Mouse (Mus musculus) heart, postnatal 0 days (tissue): ENCODE data around the gene Grb2. TPM values are rescaled to one million over a fixed set of nuclear protein-coding genes. Genes with fewer than 3 reads are reported as not detected.

Experiments
- ATAC-seq: fragments of 200-750 bp; cut with Nextera tagmentation; 2 replicates; pipeline ENCODE4 v1.8.0; 2017; ENCODE audit warnings: low read depth, moderate number of reproducible peaks, moderate library complexity; ENCODE audit not compliant: insufficient read depth
- DNase-seq: peaks from one replicate; pipeline ENCODE4 v3.0.0-alpha.2; 2016; ENCODE audit warnings: low spot score
- H3K27ac ChIP-seq: fragments of 300-500 bp; sonication (generic); 2 replicates; pipeline ENCODE4 v1.5.1; 2014; ENCODE audit warnings: low read depth, mild to moderate bottlenecking
- H3K27me3 ChIP-seq: fragments of 300-500 bp; sonication (generic); 2 replicates; pipeline ENCODE4 v1.6.1; 2014; ENCODE audit warnings: low read length, mixed read lengths; ENCODE audit not compliant: control insufficient read depth, insufficient read depth
- H3K36me3 ChIP-seq: fragments of 300-500 bp; sonication (generic); replicated peaks from 2 replicates; pipeline ENCODE4 v1.6.1; 2014; ENCODE audit warnings: low read length, mixed read lengths; ENCODE audit not compliant: control insufficient read depth, insufficient read depth
- H3K4me1 ChIP-seq: fragments of 300-500 bp; sonication (generic); 2 replicates; pipeline ENCODE4 v1.6.1; 2014; ENCODE audit warnings: antibody characterized with exemption; ENCODE audit not compliant: control insufficient read depth, insufficient read depth
- H3K4me2 ChIP-seq: fragments of 300-500 bp; sonication (generic); 2 replicates; pipeline ENCODE4 v1.6.1; 2014; ENCODE audit warnings: low read depth, mild to moderate bottlenecking, low read length, moderate library complexity
- H3K4me3 ChIP-seq: fragments of 300-500 bp; sonication (generic); 2 replicates; pipeline ENCODE4 v1.5.1; 2014; ENCODE audit warnings: low read depth, low read length
- H3K9ac ChIP-seq: fragments of 300-500 bp; sonication (generic); replicated peaks from 2 replicates; pipeline ENCODE4 v1.6.1; 2014; ENCODE audit warnings: low read depth, low read length, mixed read lengths
- H3K9me3 ChIP-seq: fragments of 300-500 bp; sonication (generic); replicated peaks from 2 replicates; pipeline ENCODE4 v1.6.1; 2016; ENCODE audit warnings: low read length; ENCODE audit not compliant: control insufficient read depth
- CTCF ChIP-seq: IDR thresholded peaks from 2 replicates; pipeline ENCODE4 v1.5.1; 2016; ENCODE audit warnings: antibody characterized with exemption, control low read depth, low read depth
- EP300 ChIP-seq: IDR thresholded peaks from 2 replicates; pipeline ENCODE4 v1.6.1; 2016; ENCODE audit warnings: antibody characterized with exemption, low read depth
- WGBS: fragments of 180-500 bp; shearing (Covaris S2); extraction: QIAGEN DNeasy Blood & Tissue Kit; methylation state at CpG from one replicate; pipeline ENCODE4 v1.1.7; 2014; 5-methylcytosine and 5-hydroxymethylcytosine counted together
- polyA plus RNA-seq: library from polyadenylated mRNA; unstranded; fragments of >200 nt; fragmentation: Nextera tagmentation; extraction: Ambion mirVana; gene quantifications from 2 replicates; pipeline ENCODE4 v1.2.1, GENCODE M21; 2015
- total RNA-seq: library from RNA; depleted of rRNA; stranded (reverse); fragments of >200 nt; gene quantifications from 2 replicates; pipeline ENCODE4 v1.2.3, GENCODE M21; 2014; ENCODE audit warnings: low replicate concordance

Gene Grb2
- total and polyA plus RNA-seq, 2 experiments from 2014 or later = 96.9 to 126 TPM

DNA sequence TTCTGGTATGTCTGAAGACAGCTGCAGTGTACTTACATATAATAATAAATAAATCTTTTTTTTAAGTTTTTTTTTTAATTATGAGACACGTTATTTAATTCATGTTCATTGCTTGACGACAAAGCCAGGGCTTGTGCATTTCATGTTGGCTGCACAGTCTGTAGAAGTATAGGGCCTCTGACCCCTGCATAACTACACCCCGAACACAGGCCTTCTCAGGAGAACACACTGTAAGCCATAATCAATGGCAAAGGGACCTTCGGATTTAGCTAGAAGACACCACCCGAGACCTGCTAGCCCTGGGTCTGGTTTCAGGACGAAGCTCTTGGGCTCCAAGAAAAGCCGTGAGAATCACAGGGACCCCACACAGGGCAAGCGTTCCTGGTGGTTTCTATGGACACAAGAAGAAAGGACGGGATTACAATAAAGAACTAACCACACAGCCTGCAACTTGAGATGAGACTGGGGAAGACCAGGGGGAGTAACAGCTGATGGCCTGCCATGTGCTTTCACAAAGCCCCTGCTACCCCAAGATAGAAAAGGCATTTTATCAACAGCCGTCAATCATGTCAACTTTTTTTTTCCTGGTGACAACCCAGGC is 29.3 kb upstream of the Grb2 start:
- Histone ChIP-seq H3K27me3 (no peaks in the 10 kb centered on the region), H3K36me3 (no peaks in the 10 kb centered on the region), H3K9me3 (no peaks in the 10 kb centered on the region), H3K9ac (no peak overlapping the region), H3K4me2 (no peak overlapping the region), H3K4me1 (peaks cover 15% of the 10 kb centered on the region), H3K4me3 (no peak overlapping the region), H3K27ac (peak overlapping the region; percentile 78)
- no peak for DNase-seq
- TF ChIP-seq CTCF (no peak), EP300 (no peak)
- ATAC-seq = no peak
- 60% methylated on average over 10 of the region's 10 CpGs for WGBS

DNA sequence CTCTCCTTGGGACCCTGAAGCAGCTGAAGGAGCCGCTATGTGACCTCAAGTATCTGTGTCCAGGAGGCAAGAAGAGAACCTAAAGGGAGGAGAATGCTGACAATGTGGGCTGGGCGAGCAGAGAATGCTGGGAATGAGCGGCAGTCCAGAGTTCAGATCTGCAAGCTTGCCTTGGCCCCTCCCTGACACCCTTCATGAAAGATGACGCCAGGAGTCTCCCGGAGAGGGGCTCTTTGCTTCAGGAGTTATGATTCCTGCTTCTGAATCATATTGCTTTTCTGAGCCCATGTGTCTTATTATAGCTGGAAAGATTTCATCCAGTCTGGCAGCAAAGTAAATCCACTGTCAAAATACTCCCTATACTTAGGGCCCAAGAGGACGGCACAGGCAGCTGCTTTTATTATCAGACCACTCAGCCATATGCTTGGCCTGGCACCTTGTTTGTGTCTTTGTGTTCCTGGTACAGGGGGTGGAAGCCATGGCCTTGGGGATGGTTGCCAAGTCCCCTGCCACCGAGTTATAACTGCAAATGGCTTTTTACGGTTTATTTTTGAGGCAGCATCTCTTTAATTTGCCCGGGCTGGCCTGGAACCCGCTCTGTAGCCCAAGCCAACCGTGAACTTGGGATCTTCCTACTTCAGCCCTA is 25.8 kb upstream of the Grb2 start:
- ATAC-seq = peak; percentile 73
- Histone ChIP-seq H3K27ac (peak overlapping the region; percentile 86), H3K9me3 (no peaks in the 10 kb centered on the region), H3K4me1 (peaks cover 15% of the 10 kb centered on the region), H3K4me2 (no peak overlapping the region), H3K4me3 (no peak overlapping the region), H3K27me3 (no peaks in the 10 kb centered on the region), H3K36me3 (no peaks in the 10 kb centered on the region), H3K9ac (no peak overlapping the region)
- TF ChIP-seq CTCF = no peak
- no peak for TF ChIP-seq EP300
- WGBS = 41% methylated on average over 11 of the region's 11 CpGs
- peak; percentile 45 for DNase-seq

DNA sequence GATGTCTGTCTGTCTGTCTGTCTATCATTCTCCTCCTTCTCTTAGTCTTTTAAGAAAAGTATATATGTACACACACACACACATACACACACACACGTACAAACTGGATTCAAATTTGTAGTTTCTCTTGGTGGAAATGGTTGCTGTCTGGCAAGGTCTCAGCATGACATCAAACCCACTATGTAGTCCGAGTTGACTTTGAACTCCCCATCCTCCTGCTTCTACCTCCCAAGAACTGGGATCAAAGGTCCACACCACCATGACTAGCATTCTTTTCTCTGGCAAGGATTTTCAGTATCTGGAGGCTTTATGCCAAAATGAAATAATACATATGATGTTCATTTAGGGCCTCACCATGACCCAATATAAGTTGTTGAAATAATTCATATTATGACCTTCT is 14.8 kb upstream of the Grb2 start:
- DNase-seq (no peak), ATAC-seq (no peak)
- H3K27ac ChIP-seq = peak overlapping the region; percentile 58
- H3K9ac ChIP-seq = no peak overlapping the region
- no peaks in the 10 kb centered on the region for H3K36me3 ChIP-seq
- no peak overlapping the region for H3K4me3 ChIP-seq
- H3K4me2 ChIP-seq = no peak overlapping the region; the same call in 1 of the 2 replicates
- 58% methylated on average over 2 of the region's 2 CpGs for WGBS
- H3K27me3 ChIP-seq = no peaks in the 10 kb centered on the region
- no peaks in the 10 kb centered on the region for H3K4me1 ChIP-seq
- TF ChIP-seq EP300 = no peak
- no peak for TF ChIP-seq CTCF
- H3K9me3 ChIP-seq = no peaks in the 10 kb centered on the region

DNA sequence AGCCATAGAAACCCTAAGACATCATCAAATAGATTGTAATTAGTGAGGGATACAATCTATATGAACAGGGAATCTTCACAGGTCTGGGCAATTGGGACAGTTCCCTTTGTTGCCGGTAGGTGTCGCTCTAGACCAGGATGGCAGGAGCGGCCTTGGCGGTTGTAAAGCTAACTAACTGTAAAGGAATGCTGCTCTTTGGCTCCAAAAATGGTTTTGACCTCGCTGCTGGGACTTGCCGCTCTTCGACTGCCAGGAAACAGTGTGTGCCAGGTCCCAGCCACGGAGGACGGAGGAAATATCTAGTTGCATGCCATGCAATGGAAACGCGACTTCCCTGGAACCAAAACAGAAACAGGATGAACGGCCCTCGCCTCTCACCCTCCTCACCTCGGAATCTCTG is 14.2 kb upstream of the Grb2 start:
- H3K9ac ChIP-seq = no peak overlapping the region
- ATAC-seq (peak; percentile 90), DNase-seq (peak; percentile 88)
- peak overlapping the region; percentile 58 for H3K27ac ChIP-seq
- H3K4me1 ChIP-seq = no peaks in the 10 kb centered on the region
- no peak overlapping the region for H3K4me3 ChIP-seq
- no peaks in the 10 kb centered on the region for H3K36me3 ChIP-seq
- TF ChIP-seq CTCF (peak; percentile 98), EP300 (no peak)
- H3K4me2 ChIP-seq = peak overlapping the region; percentile 50
- no peaks in the 10 kb centered on the region for H3K27me3 ChIP-seq
- 7% methylated on average over 14 of the region's 14 CpGs for WGBS
- no peaks in the 10 kb centered on the region for H3K9me3 ChIP-seq

DNA sequence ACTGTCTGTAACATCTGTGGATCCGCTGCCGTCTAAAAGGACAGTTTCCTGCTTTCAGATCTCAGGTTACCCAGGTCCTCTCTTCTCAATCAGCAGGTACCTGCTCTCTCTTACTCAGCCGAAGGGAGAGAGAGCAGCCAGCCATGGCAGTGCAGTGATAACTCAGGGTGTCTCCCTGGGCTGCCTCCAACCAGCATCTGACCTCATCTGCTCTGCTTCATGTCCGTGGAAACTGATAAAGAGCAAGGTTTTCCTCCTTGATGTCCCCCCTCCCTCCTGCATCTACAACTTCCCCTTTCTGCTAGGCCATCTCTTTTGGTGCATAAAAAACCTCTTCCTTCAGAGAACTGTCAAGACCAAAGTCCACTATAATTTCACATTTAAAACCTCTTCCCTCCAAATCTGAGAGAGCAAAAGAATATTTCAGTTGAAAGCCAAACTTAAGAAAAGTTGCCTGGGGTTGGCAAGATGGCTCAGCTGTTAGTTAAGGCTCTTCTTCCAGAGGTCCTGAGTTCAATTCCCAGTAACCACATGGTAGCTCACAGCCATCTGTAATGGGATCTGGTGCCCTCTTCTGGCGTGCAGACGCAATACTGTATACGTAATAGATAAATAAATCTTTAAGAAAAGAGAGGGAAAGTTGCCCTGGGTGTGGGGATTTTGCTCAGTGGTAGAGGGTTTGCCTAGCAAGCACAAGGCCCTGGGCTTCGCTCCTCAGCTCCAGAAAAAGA is 9.4 kb upstream of the Grb2 start:
- DNase-seq (no peak), ATAC-seq (no peak)
- Histone ChIP-seq H3K27ac (no peak overlapping the region), H3K9me3 (no peaks in the 10 kb centered on the region), H3K4me2 (no peak overlapping the region), H3K9ac (no peak overlapping the region), H3K27me3 (no peaks in the 10 kb centered on the region), H3K4me3 (no peak overlapping the region), H3K36me3 (no peaks in the 10 kb centered on the region), H3K4me1 (no peaks in the 10 kb centered on the region)
- WGBS = 49% methylated on average over 8 of the region's 8 CpGs
- TF ChIP-seq CTCF (peak; percentile 30), EP300 (no peak)
